Mouse (Mus musculus): ENCODE results near the gene Svs6. TPM values are rescaled to one million over a fixed set of nuclear protein-coding genes. Genes with fewer than 3 reads are reported as not detected.
A peak's percentile ranks its signal among the peaks of the same experiment; 100 is the strongest.
"Not testable (repeated sequence)": the region's sequence is repeated elsewhere in the genome, so short reads cannot be mapped to it uniquely, and the experiment has no call there.

The Svs6 gene
- total RNA-seq (2021): not detected
- not detected in 2 replicates for polyA plus RNA-seq (2012; rRNA removed)
- long read RNA-seq: 0 reads

- DNase-seq: not testable (repeated sequence)
Observed at GRCm38 (mm10) chr2:164316451-164316850, at the start of gene Svs6. TSS of gene Svs6 (plus strand) at chr2:164316751.

- no peak for DNase-seq
Observed at GRCm38 (mm10) chr2:164278359-164278758, 38.2 kb upstream of the Svs6 start, which contains the start of gene Svs4. TSS of gene Svs4 (minus strand) at chr2:164278459.

- DNase-seq: not testable (repeated sequence)
Observed at GRCm38 (mm10) chr2:164288968-164289367, 27.6 kb upstream of the Svs6 start, which contains the start of gene Svs3a. TSS of gene Svs3a (plus strand) at chr2:164289268.

GRCm38 (mm10) chr2:164312599-164312998 is 4.0 kb upstream of the Svs6 start:
- no peak for DNase-seq

DNA sequence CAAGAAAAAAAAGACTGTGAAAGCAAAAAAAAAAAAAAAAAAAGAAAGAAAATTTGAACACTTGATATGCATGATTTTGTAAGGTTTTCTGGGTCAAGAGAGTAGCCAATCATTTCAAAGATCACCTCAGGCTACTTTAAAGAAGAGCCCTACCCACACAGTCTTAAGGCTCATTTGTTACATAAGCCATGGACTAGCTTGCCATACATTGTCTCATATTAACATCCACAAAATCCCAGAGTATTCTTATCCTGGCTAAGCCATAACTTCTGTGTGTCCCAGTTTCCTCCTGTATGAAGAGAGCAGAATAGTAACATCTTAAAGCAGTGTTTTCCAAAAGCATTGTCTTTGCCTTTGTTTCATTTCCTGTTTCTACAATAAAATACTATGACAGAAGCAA is 1.1 kb upstream of the Svs6 start:
- DNase-seq: not testable (repeated sequence)

DNA sequence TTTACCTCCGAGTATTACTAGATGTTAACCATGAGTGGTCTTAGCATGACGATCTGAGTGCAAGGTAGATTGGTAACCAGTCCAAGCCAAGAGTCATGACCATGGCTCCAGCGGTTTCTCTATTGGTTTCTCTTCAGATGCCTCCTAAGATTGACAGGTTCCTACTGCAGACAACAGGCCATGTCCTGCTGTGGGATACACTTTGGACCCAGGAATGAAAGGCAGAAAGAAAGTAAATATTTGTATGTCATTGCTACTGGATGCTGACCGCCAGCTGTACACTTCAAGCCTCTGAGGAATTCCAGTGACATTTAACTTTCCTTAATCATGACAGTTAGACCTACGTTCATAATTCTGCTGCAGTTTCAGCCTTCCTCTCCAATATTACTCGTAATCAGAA is 4.4 kb downstream of the Svs6 start:
- DNase-seq: no peak

GRCm38 (mm10) chr2:164332440-164332839 is 15.9 kb downstream of the Svs6 start, which contains the start of gene Svs5:
TSS of gene Svs5 (plus strand) at chr2:164332740.
- DNase-seq: not testable (repeated sequence)

DNA sequence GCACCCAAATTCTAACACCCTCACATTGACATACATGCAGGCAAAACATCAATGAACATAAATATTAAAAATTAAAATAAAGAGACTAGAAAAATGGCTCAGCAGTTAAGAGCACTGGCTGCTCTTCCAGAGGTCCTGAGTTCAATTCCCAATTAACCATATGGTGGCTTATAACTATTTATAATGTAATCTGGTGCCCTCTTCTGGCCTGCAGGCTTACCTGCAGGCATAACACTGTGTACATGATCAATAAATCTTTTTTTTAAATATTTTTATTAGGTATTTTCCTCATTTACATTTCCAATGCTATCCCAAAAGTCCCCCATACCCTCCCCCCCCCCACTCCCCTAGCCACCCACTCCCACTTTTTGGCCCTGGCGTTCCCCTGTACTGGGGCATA is 27.2 kb downstream of the Svs6 start:
- not testable (repeated sequence) for DNase-seq

- not testable (repeated sequence) for DNase-seq
Observed at GRCm38 (mm10) chr2:164347697-164348096, 31.1 kb downstream of the Svs6 start.

GRCm38 (mm10) chr2:164348980-164349379 is 32.4 kb downstream of the Svs6 start:
- DNase-seq: peak; percentile 17

DNA sequence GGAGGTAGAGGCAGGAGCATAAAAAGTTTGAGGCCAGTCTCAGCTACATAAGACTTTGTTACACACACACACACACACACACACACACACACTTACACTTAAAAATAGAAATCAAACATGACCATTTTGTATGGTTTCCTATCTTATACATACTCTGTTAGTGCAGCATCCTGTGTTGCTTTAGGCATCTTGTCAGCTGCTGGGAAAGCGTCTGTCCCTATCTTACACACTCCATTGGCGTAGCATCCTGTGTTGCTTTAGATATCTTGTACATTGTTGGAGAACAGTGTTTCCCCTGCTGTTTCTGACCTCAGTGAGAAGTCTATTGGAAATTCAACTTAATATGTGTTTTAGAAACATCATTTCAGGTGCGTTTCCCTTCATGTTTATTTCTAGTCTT is 36.1 kb downstream of the Svs6 start:
- DNase-seq: no peak

GRCm38 (mm10) chr2:164353356-164353755 is 36.8 kb downstream of the Svs6 start:
- DNase-seq: no peak

DNA sequence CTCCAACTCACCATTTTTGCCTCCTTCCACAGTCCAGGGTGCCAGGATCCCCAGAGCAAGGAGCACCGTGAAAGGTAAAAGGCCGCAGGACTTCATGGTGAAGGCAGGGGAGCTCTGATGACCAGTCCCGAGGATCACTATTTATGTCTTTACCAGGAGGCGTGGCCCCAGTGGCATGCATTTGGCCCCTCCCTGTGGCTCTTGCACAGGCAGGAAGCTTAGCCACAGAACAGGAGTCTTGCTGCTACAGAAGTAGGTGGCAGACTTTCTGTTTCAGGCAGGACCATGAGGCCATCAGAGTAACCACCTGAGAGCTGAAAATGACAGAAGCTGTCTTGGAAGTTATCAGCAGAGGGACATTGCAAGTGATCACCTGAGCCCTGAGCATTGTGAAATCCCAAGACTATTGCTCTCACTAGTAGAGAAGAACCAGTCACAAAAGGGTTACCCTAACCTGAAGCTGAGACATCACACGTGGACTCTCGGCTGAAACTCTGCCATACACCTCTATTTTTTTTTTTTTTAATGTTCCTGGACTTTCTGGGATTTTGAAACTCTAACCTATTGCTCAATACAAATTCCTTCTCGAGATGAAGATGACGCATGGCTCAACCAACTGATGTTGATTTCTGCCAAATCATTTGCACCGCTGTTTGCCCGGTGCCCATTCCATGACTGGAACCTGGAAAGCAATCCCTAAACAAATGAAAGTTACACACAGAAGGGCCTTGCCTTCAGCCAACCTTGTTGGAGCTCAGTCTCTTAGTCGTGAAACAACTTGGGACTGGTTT is 39.8 kb downstream of the Svs6 start:
- DNase-seq: peak; percentile 50

- DNase-seq: no peak
Observed at GRCm38 (mm10) chr2:164358373-164358772, 41.8 kb downstream of the Svs6 start.

DNA sequence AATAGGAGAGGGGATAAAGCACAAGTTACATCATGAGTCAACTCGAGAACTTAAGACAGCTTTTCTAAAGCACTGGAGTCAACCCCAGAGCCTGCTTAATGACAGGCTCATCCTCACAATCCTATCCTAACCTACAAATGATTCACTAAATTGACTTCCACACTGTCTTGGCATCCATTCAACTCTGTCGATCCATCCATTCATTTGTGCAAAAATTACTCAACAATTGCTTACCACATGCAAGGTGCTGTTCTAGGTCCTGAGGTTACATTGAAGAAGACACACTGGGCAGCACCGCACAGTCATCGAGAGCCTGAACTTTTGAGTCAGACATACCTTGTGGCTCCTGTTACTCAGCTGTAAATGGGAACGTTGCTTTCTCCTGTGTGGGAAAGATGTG is 42.5 kb downstream of the Svs6 start:
- DNase-seq: no peak

- no peak for DNase-seq
Observed at GRCm38 (mm10) chr2:164359668-164360067, 43.1 kb downstream of the Svs6 start.

- DNase-seq: no peak
Observed at GRCm38 (mm10) chr2:164360974-164361657, 44.6 kb downstream of the Svs6 start.

- no peak for DNase-seq
Observed at GRCm38 (mm10) chr2:164366947-164367346, 50.4 kb downstream of the Svs6 start.

Small RNAs within 50 kb of the gene (microRNA-seq; reads per million reads assigned to microRNA genes)
- 0 reads per million in 2 experiments for gene Mir7678

Other genes with a start within 250 kb of the Svs6 start
- gene Stk4, start 246.4 kb upstream of the Svs6 start, total RNA-seq (2021): 10 to 100 TPM; 25.9 to 29.5 TPM
- 5.5 and 6.4 TPM in 2 replicates for gene Stk4, start 246.4 kb upstream of the Svs6 start, polyA plus RNA-seq (2012; rRNA removed)
- gene Tomm34, start 245.6 kb upstream of the Svs6 start, total RNA-seq (2021): 10 to 100 TPM; 35.1 to 59.8 TPM
- gene Tomm34, start 245.6 kb upstream of the Svs6 start, polyA plus RNA-seq (2012; rRNA removed): 66.0 and 72.2 TPM in 2 replicates
- gene Kcns1, start 145.6 kb upstream of the Svs6 start, total RNA-seq (2021): not detected
- gene Kcns1, start 145.6 kb upstream of the Svs6 start, polyA plus RNA-seq (2012; rRNA removed): not detected in 2 replicates
- not detected for gene Wfdc5, start 134.0 kb upstream of the Svs6 start, total RNA-seq (2021)
- not detected in 2 replicates for gene Wfdc5, start 134.0 kb upstream of the Svs6 start, polyA plus RNA-seq (2012; rRNA removed)
- gene Wfdc12, start 126.1 kb upstream of the Svs6 start, total RNA-seq (2021): 10 to 100 TPM in 1 of 2 experiments, not detected in 1; 10.5 TPM
- gene Wfdc12, start 126.1 kb upstream of the Svs6 start, polyA plus RNA-seq (2012; rRNA removed): 0.39 and 2.3 TPM in 2 replicates
- not detected for gene Wfdc15a, start 116.6 kb upstream of the Svs6 start, total RNA-seq (2021)
- not detected in 2 replicates for gene Wfdc15a, start 116.6 kb upstream of the Svs6 start, polyA plus RNA-seq (2012; rRNA removed)
- not detected for gene Wfdc15b, start 95.1 kb upstream of the Svs6 start, total RNA-seq (2021)
- not detected in 2 replicates for gene Wfdc15b, start 95.1 kb upstream of the Svs6 start, polyA plus RNA-seq (2012; rRNA removed)
- not detected for gene Svs2, start 78.3 kb upstream of the Svs6 start, total RNA-seq (2021)
- gene Svs2, start 78.3 kb upstream of the Svs6 start, polyA plus RNA-seq (2012; rRNA removed): not detected in 2 replicates
- not detected for gene Svs3b, start 60.1 kb upstream of the Svs6 start, total RNA-seq (2021)
- gene Svs3b, start 60.1 kb upstream of the Svs6 start, polyA plus RNA-seq (2012; rRNA removed): not detected in 2 replicates
- gene Svs4, start 38.3 kb upstream of the Svs6 start, total RNA-seq (2021): not detected
- gene Svs4, start 38.3 kb upstream of the Svs6 start, polyA plus RNA-seq (2012; rRNA removed): not detected in 2 replicates
- not detected for gene Svs3a, start 27.5 kb upstream of the Svs6 start, total RNA-seq (2021)
- gene Svs3a, start 27.5 kb upstream of the Svs6 start, polyA plus RNA-seq (2012; rRNA removed): not detected in 2 replicates
- gene Svs5, start 16.0 kb downstream of the Svs6 start, total RNA-seq (2021): 1 to 10 TPM; 1.5 to 1.7 TPM
- not detected in 2 replicates for gene Svs5, start 16.0 kb downstream of the Svs6 start, polyA plus RNA-seq (2012; rRNA removed)
- 10 to 100 TPM; 19.3 to 36.0 TPM for gene Slpi, start 72.3 kb downstream of the Svs6 start, total RNA-seq (2021)
- gene Slpi, start 72.3 kb downstream of the Svs6 start, polyA plus RNA-seq (2012; rRNA removed): 5.7 and 8.5 TPM in 2 replicates
- gene Rbpjl, start 86.4 kb downstream of the Svs6 start, total RNA-seq (2021): not detected
- not detected in 2 replicates for gene Rbpjl, start 86.4 kb downstream of the Svs6 start, polyA plus RNA-seq (2012; rRNA removed)
- 1 to 10 TPM in 1 of 2 experiments, under 1 TPM in 1; 0.17 to 1.8 TPM for gene Matn4, start 88.4 kb downstream of the Svs6 start, total RNA-seq (2021)
- gene Matn4, start 88.4 kb downstream of the Svs6 start, polyA plus RNA-seq (2012; rRNA removed): 1.0 TPM in 2 replicates
- gene Sdc4, start 127.1 kb downstream of the Svs6 start, total RNA-seq (2021): 100 to 1,000 TPM; 123 to 151 TPM
- 23.3 and 23.5 TPM in 2 replicates for gene Sdc4, start 127.1 kb downstream of the Svs6 start, polyA plus RNA-seq (2012; rRNA removed)
- 10 to 100 TPM; 24.5 to 34.0 TPM for gene Sys1, start 140.2 kb downstream of the Svs6 start, total RNA-seq (2021)
- 299 and 335 TPM in 2 replicates for gene Sys1, start 140.2 kb downstream of the Svs6 start, polyA plus RNA-seq (2012; rRNA removed)
- gene Gm20458, start 144.2 kb downstream of the Svs6 start, total RNA-seq (2021): 1 to 10 TPM; 3.9 to 9.6 TPM
- 9.6 and 18.9 TPM in 2 replicates for gene Gm20458, start 144.2 kb downstream of the Svs6 start, polyA plus RNA-seq (2012; rRNA removed)
- gene Trp53tg5, start 157.0 kb downstream of the Svs6 start, total RNA-seq (2021): not detected
- gene Trp53tg5, start 157.0 kb downstream of the Svs6 start, polyA plus RNA-seq (2012; rRNA removed): not detected in 2 replicates
- 1 to 10 TPM; 5.5 to 7.0 TPM for gene Dbndd2, start 169.4 kb downstream of the Svs6 start, total RNA-seq (2021)
- 20.8 and 30.7 TPM in 2 replicates for gene Dbndd2, start 169.4 kb downstream of the Svs6 start, polyA plus RNA-seq (2012; rRNA removed)
- gene Pigt, start 180.8 kb downstream of the Svs6 start, total RNA-seq (2021): 10 to 100 TPM; 72.7 to 98.8 TPM
- 216 and 218 TPM in 2 replicates for gene Pigt, start 180.8 kb downstream of the Svs6 start, polyA plus RNA-seq (2012; rRNA removed)
- not detected for gene Wfdc2, start 245.7 kb downstream of the Svs6 start, total RNA-seq (2021)
- gene Wfdc2, start 245.7 kb downstream of the Svs6 start, polyA plus RNA-seq (2012; rRNA removed): 0.51 and 0.73 TPM in 2 replicates

Measured in adrenal gland, adult 2 months (tissue).